Mouse (Mus musculus) neural tube, embryonic 15.5 days (tissue): ENCODE measurements around the gene Pck1. TPM values are rescaled to one million over a fixed set of nuclear protein-coding genes. Genes with fewer than 3 reads are reported as not detected.
"Not testable (repeated sequence)": the region's sequence is repeated elsewhere in the genome, so short reads cannot be mapped to it uniquely, and the experiment has no call there.

ENCODE experiments used
- ATAC-seq: fragments of 200-750 bp; cut with Nextera tagmentation; 2 replicates; pipeline ENCODE4 v1.8.0; 2017; ENCODE audit warnings: mild to moderate bottlenecking, moderate TSS enrichment, moderate library complexity; ENCODE audit not compliant: low FRiP score
- H3K27ac ChIP-seq: fragments of 300-500 bp; sonication (generic); replicated peaks from 2 replicates; pipeline ENCODE4 v1.5.1; 2015; ENCODE audit warnings: mild to moderate bottlenecking, inconsistent platforms
- H3K27me3 ChIP-seq: fragments of 300-500 bp; sonication (generic); replicated peaks from 2 replicates; pipeline ENCODE4 v1.6.1; 2015; ENCODE audit warnings: inconsistent platforms
- H3K36me3 ChIP-seq: fragments of 300-500 bp; sonication (generic); 2 replicates; pipeline ENCODE4 v1.6.1; 2015; ENCODE audit warnings: inconsistent platforms
- H3K4me1 ChIP-seq: fragments of 300-500 bp; sonication (generic); 2 replicates; pipeline ENCODE4 v1.6.1; 2015; ENCODE audit warnings: inconsistent platforms
- H3K4me2 ChIP-seq: fragments of 300-500 bp; sonication (generic); 2 replicates; pipeline ENCODE4 v1.6.1; 2015; ENCODE audit warnings: inconsistent platforms, mild to moderate bottlenecking, moderate library complexity
- H3K4me3 ChIP-seq: fragments of 300-500 bp; sonication (generic); replicated peaks from 2 replicates; pipeline ENCODE4 v1.5.1; 2015; ENCODE audit warnings: mild to moderate bottlenecking, inconsistent platforms
- H3K9ac ChIP-seq: fragments of 300-500 bp; sonication (generic); replicated peaks from 2 replicates; pipeline ENCODE4 v1.6.1; 2015; ENCODE audit warnings: mild to moderate bottlenecking, inconsistent platforms
- H3K9me3 ChIP-seq: fragments of 300-500 bp; sonication (generic); replicated peaks from 2 replicates; pipeline ENCODE4 v1.6.1; 2016; ENCODE audit warnings: inconsistent platforms
- WGBS: fragments of 180-500 bp; shearing (Covaris S2); methylation state at CpG from one replicate; pipeline ENCODE4 v1.1.7; 2015; ENCODE audit warnings: mixed read lengths; 5-methylcytosine and 5-hydroxymethylcytosine counted together
- polyA plus RNA-seq: library from polyadenylated mRNA; unstranded; fragments of >200 nt; fragmentation: Nextera tagmentation; extraction: Ambion mirVana; gene quantifications from 2 replicates; pipeline ENCODE4 v1.2.1, GENCODE M21; 2015

Gene Pck1
- 0.34 TPM in 1 of 2 replicates, not detected in the other for polyA plus RNA-seq

GRCm38 (mm10) chr2:173152436-173153151 lies at the start of gene Pck1:
Gene Pck1, plus strand, starts transcription at chr2:173153048.
- Histone ChIP-seq H3K27ac (no peak within 1 kb of the TSS), H3K27me3 (no peaks in the 10 kb centered on the region), H3K9me3 (no peaks in the 10 kb centered on the region), H3K36me3 (no peaks in the 10 kb centered on the region), H3K9ac (no peak within 1 kb of the TSS), H3K4me3 (no peak within 1 kb of the TSS), H3K4me1 (no peaks in the 10 kb centered on the region), H3K4me2 (no peak within 1 kb of the TSS)
- no peak for ATAC-seq
- WGBS = 83% methylated on average over 13 of the region's 13 CpGs

GRCm38 (mm10) chr2:173106409-173106808 lies 46.4 kb upstream of the Pck1 start:
- no peaks in the 10 kb centered on the region for H3K4me1 ChIP-seq
- ATAC-seq = no peak
- no peak overlapping the region for H3K9ac ChIP-seq
- H3K9me3 ChIP-seq = no peaks in the 10 kb centered on the region
- H3K27me3 ChIP-seq = peaks cover 15% of the 10 kb centered on the region
- no peak overlapping the region for H3K4me2 ChIP-seq
- H3K4me3 ChIP-seq = no peak overlapping the region
- WGBS = 89% methylated on average over 9 of the region's 9 CpGs
- H3K36me3 ChIP-seq = no peaks in the 10 kb centered on the region
- no peak overlapping the region for H3K27ac ChIP-seq

- Histone ChIP-seq H3K27me3 (peaks cover 15% of the 10 kb centered on the region), H3K9me3 (no peaks in the 10 kb centered on the region), H3K36me3 (no peaks in the 10 kb centered on the region), H3K4me1 (no peaks in the 10 kb centered on the region), H3K9ac (no peak overlapping the region), H3K27ac (no peak overlapping the region), H3K4me3 (no peak overlapping the region), H3K4me2 (no peak overlapping the region)
- 18% methylated on average over 14 of the region's 14 CpGs for WGBS
- ATAC-seq = peak; percentile 41; the same call in 1 of the 2 replicates
Measured at GRCm38 (mm10) chr2:173106889-173107785, 45.7 kb upstream of the Pck1 start.

GRCm38 (mm10) chr2:173108509-173109190 lies 44.2 kb upstream of the Pck1 start:
- H3K36me3 ChIP-seq = no peaks in the 10 kb centered on the region
- H3K9me3 ChIP-seq = no peaks in the 10 kb centered on the region
- H3K9ac ChIP-seq = no peak overlapping the region
- peaks cover 15% of the 10 kb centered on the region for H3K27me3 ChIP-seq
- H3K27ac ChIP-seq = no peak overlapping the region
- ATAC-seq = no peak
- H3K4me3 ChIP-seq = no peak overlapping the region
- no peaks in the 10 kb centered on the region for H3K4me1 ChIP-seq
- 83% methylated on average over 6 of the region's 6 CpGs for WGBS
- H3K4me2 ChIP-seq = no peak overlapping the region

GRCm38 (mm10) chr2:173109510-173109909 lies 43.3 kb upstream of the Pck1 start:
- 96% methylated on average over 7 of the region's 7 CpGs for whole genome bisulfite sequencing
- H3K4me1 ChIP-seq = no peaks in the 10 kb centered on the region
- H3K36me3 ChIP-seq = no peaks in the 10 kb centered on the region
- no peak overlapping the region for H3K27ac ChIP-seq
- peaks cover 15% of the 10 kb centered on the region for H3K27me3 ChIP-seq
- H3K9ac ChIP-seq = no peak overlapping the region
- no peak overlapping the region for H3K4me2 ChIP-seq
- no peak overlapping the region for H3K4me3 ChIP-seq
- ATAC-seq = no peak
- no peaks in the 10 kb centered on the region for H3K9me3 ChIP-seq

GRCm38 (mm10) chr2:173110571-173110970 lies 42.3 kb upstream of the Pck1 start:
- no peak for ATAC-seq
- Histone ChIP-seq H3K36me3 (no peaks in the 10 kb centered on the region), H3K27me3 (peaks cover 15% of the 10 kb centered on the region), H3K27ac (no peak overlapping the region), H3K9me3 (no peaks in the 10 kb centered on the region), H3K9ac (no peak overlapping the region), H3K4me1 (no peaks in the 10 kb centered on the region), H3K4me2 (no peak overlapping the region), H3K4me3 (no peak overlapping the region)
- WGBS = 90% methylated on average over 9 of the region's 9 CpGs

- H3K4me3 ChIP-seq, H3K9me3 ChIP-seq, H3K36me3 ChIP-seq, H3K27ac ChIP-seq, H3K27me3 ChIP-seq, H3K9ac ChIP-seq, H3K4me2 ChIP-seq, ATAC-seq, H3K4me1 ChIP-seq: not testable (repeated sequence)
- 71% methylated on average over 3 of the region's 3 CpGs for WGBS
Measured at GRCm38 (mm10) chr2:173113796-173114195, 39.1 kb upstream of the Pck1 start.

- 93% methylated on average over 35 of the region's 35 CpGs for WGBS
- H3K4me3 ChIP-seq = no peak within 1 kb of the TSS
- ATAC-seq = no peak
- H3K27me3 ChIP-seq = no peaks in the 10 kb centered on the region
- H3K9me3 ChIP-seq = no peaks in the 10 kb centered on the region
- no peaks in the 10 kb centered on the region for H3K4me1 ChIP-seq
- H3K36me3 ChIP-seq = no peaks in the 10 kb centered on the region
- no peak within 1 kb of the TSS for H3K27ac ChIP-seq
- H3K4me2 ChIP-seq = no peak within 1 kb of the TSS
- no peak within 1 kb of the TSS for H3K9ac ChIP-seq
Measured at GRCm38 (mm10) chr2:173119023-173119944, 33.6 kb upstream of the Pck1 start, which contains the start of gene Ctcfl. Gene Ctcfl, minus strand, starts transcription at chr2:173119525.

GRCm38 (mm10) chr2:173120117-173120516 lies 32.7 kb upstream of the Pck1 start:
- not testable (repeated sequence) for H3K27ac ChIP-seq, H3K9me3 ChIP-seq, H3K4me2 ChIP-seq, H3K36me3 ChIP-seq, ATAC-seq, H3K27me3 ChIP-seq, H3K4me3 ChIP-seq, H3K9ac ChIP-seq, H3K4me1 ChIP-seq
- 74% methylated on average over 4 of the region's 4 CpGs for WGBS

GRCm38 (mm10) chr2:173124022-173124735 lies 28.7 kb upstream of the Pck1 start:
- Histone ChIP-seq H3K4me2 (no peak overlapping the region), H3K36me3 (no peaks in the 10 kb centered on the region), H3K4me3 (no peak overlapping the region), H3K27ac (no peak overlapping the region), H3K9me3 (no peaks in the 10 kb centered on the region), H3K9ac (no peak overlapping the region), H3K4me1 (no peaks in the 10 kb centered on the region), H3K27me3 (no peaks in the 10 kb centered on the region)
- 95% methylated on average over 7 of the region's 7 CpGs for WGBS
- no peak for ATAC-seq
